Mouse (Mus musculus) mouse embryonic stem cell (cell line): ENCODE data around the gene Lmln.
"Not testable (repeated sequence)": the region's sequence is repeated elsewhere in the genome, so short reads cannot be mapped to it uniquely, and the experiment has no call there.

Experiments
- in situ Hi-C, 2 experiments: fragments of 300-500 bp; cut with MboI; formaldehyde crosslinking; loops; 1 replicate in 1 of 2; 3 replicates in 1 of 2; pipeline ENCODE4 v1.14.3; 2019 to 2020; ENCODE audit warnings: low sequenced_read_pairs in 2 of 2, low pct_unique_long_range_greater_than_20kb in 1 of 2, mixed read lengths in 1 of 2; ENCODE audit not compliant: unreplicated experiment in 1 of 2

Gene Lmln

DNA sequence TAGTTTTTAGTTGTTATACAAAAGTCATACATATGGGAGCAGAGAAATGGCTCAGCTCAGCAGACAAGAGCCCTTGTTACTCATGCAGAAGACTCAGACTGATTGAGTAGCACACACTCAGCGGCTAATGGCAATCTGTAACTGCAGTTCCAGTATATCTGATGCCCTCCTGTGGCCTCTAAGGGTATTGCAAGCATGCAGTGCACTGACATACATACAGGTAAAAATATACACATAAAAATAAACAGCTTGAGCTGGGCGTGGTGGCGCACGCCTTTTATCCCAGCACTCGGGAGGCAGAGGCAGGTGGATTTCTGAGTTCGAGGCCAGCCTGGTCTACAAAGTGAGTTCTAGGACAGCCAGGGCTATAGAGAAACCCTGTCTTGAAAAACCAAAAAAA lies 104.0 kb downstream of the Lmln start:
- in situ Hi-C loops, result not testable (repeated sequence)

DNA sequence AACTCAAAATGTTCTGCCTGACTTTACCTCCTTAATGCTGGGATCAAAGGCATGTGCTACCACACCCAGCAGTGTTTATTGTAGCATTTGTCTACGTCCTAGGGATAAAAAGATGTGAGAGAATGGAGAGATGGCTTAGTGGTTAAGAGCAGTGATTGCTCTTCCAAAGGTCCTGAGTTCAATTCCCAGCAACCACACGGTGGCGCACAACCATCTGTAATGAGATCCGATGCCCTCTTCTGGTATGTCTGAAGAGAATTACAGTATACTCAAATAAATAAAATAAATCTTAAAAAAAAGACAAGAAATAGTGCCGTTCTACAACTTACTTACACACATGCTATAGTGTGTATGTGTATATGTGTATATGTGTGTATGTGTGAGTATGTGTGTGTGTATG lies 105.2 kb downstream of the Lmln start:
- in situ Hi-C loops, result no loop called here

DNA sequence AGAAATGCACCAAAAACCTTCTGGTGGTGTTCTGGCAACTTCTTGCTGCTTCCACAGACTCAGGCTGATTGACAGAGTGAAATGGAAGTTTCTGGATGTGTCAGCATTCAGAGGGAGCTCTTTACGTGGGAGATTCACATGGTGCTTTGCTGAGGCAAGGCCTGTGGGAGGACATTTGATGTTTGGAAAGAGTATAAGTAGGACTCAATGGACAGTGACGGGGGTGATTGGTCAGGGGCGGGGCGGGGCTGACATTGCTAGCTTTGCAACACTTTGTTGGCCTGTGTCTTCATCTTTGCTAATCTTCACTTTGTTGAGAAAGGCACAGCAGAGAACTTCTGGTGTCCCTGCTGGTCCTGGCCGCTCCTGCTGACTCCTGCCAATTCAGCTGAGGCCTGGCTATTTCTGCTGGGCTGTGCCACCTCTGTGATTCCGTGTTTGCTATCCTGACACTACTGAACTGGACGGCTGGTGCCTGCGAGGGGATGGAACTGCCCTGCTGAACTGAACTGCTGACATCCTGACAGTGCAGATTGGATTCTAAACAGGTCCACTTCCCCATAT lies 107.2 kb downstream of the Lmln start:
- in situ Hi-C loops, result no loop called here

DNA sequence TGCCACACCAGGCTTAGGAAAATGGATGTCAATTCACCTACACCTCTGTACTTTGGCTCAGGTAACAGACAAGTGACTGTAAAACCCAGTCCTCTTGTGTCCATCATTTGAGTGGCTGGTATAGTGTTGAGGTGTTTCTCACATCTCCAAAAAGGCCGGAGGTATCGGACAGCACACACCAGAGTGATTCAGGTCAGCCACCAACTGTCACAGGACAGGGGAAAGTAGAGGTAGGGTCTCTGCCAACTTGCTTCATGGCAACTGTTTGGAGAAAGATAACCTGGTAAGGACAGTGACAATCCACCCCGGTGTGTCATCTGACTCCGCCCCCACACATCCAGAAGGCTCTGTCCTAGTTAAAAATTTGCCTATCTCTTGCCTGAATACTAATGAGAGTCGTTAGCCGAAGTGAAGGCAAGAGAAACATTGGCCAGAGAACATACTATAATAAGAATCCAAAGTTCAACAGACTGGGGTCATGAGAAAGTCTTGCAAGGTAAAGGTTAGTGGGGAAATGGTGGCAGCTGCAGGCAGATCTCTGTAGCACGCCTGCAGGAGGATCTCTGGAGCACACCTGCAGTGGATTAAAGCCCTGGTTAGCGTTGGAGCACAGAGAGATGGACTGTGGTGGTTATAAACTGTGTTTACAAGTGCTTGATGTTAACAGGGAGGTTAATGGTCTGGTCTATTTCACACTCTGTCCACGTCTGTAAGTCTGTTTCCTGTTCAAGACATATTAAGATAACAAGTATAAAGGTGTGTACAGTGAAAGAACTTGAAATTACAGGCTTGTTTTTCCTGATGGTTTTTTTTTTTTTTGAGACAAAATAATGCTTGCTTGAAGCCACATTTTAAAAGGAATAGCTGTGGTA lies 108.6 kb downstream of the Lmln start:
- in situ Hi-C loops, result no loop called here

DNA sequence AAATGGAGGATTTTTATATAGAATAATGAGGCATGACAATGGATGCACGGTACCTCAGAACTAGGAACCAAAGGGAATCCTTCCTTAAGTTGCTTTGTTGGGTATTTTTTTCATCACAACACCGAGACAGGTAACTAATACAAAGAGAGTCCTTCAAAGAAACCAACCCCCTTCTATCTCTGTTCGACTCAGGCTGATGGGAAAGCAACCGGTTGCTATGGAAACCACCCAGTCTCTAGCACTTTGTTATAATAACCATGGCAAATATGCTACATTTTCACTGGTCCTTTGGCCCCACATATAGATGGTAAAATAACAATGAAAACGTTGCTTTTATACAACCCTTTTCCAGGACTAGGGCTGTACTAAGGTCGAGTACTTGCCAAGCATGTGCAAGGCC lies 109.5 kb downstream of the Lmln start:
- in situ Hi-C loops, result no loop called here

DNA sequence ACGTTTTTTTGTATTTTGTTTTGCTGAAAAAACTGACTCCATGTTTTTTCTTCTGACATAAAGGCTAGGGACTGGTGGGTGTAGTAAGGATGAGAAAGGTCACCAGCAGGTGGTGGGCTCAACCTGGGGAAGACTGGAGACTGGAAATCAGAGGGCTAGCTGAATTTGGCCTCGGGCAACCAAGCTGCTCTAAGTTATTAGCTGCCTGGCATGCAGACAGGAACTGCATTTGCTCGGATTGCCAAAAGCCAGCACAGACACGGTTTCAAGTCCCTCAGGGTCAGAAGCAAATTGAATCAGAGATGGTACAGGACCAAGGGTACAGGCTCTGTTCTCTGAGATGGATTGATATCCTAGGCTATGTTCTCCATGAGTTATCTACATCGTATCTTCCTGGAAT lies 110.8 kb downstream of the Lmln start:
- in situ Hi-C loops, result no loop called here

DNA sequence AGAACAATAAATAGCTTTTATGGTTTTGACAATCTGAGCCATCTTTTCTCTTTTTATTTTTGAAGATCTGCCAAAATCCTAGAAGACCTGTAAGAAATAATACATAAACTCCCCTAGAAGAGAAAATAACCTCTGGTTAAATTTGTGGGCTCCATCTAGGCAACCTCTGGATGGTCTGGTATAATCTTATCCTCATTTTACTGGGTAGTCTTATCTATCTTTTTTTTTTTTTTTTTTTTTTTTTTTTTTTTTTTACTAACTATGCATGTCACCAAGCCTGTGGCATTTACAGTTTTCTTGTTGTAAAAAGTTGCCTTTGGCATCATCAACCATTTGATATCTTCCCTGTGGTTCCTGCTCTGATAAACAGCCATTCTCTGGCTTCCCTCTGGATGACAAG lies 112.4 kb downstream of the Lmln start:
- in situ Hi-C loops, result no loop called here

DNA sequence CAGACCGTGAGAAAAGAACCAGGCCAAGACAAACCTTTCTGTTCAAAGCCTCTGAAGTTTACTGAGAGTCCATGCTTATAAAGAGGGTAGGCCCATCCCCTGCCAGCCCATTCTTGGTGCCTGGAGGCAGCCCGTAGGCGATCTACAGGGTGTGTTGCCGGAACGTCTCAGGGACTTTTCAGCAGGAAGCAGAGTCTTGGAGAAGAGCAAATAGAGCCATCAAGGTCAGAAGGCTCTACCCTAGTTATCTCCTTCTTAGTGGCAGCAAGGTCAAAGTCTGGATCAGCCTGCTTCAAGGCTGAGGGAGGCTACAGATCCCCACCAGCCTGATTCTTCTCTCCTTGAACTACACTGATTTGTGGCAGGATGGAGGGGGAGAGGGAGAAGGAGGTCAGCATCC lies 114.5 kb downstream of the Lmln start:
- in situ Hi-C loops, result not testable (repeated sequence)
